Mouse (Mus musculus): ENCODE data around the gene Smad5.

The Smad5 gene

GRCm38 (mm10) chr13:56702469-56703221, at the start of gene Smad5:
Smad5 (plus strand) TSS chr13:56703010.
- DNase-seq (ENCODE audit: low spot score): peak; percentile 85

GRCm38 (mm10) chr13:56654176-56654575, 48.6 kb upstream of the Smad5 start:
- peak; percentile 2 for DNase-seq (ENCODE audit: low spot score)

- peak; percentile 85 for DNase-seq (ENCODE audit: low spot score)
Observed at GRCm38 (mm10) chr13:56657946-56658512, 44.8 kb upstream of the Smad5 start.

GRCm38 (mm10) chr13:56658931-56659330, 43.9 kb upstream of the Smad5 start:
- no peak for DNase-seq (ENCODE audit: low spot score)

GRCm38 (mm10) chr13:56661914-56662621, 40.7 kb upstream of the Smad5 start:
- no peak for DNase-seq (ENCODE audit: low spot score)

- no peak for DNase-seq (ENCODE audit: low spot score)
Observed at GRCm38 (mm10) chr13:56664256-56665170, 38.3 kb upstream of the Smad5 start.

- no peak for DNase-seq (ENCODE audit: low spot score)
Observed at GRCm38 (mm10) chr13:56671206-56671605, 31.6 kb upstream of the Smad5 start.

- no peak for DNase-seq (ENCODE audit: low spot score)
Observed at GRCm38 (mm10) chr13:56677731-56678130, 25.1 kb upstream of the Smad5 start.

GRCm38 (mm10) chr13:56678188-56678787, 24.5 kb upstream of the Smad5 start:
- peak; percentile 46 for DNase-seq (ENCODE audit: low spot score)

GRCm38 (mm10) chr13:56678826-56679504, 23.8 kb upstream of the Smad5 start:
- DNase-seq (ENCODE audit: low spot score): peak; percentile 16

GRCm38 (mm10) chr13:56681924-56682323, 20.9 kb upstream of the Smad5 start:
- DNase-seq (ENCODE audit: low spot score): no peak

- peak; percentile 64 for DNase-seq (ENCODE audit: low spot score)
Observed at GRCm38 (mm10) chr13:56682326-56682725, 20.5 kb upstream of the Smad5 start.

- no peak for DNase-seq (ENCODE audit: low spot score)
Observed at GRCm38 (mm10) chr13:56683306-56683705, 19.5 kb upstream of the Smad5 start.

GRCm38 (mm10) chr13:56692011-56692410, 10.8 kb upstream of the Smad5 start:
- DNase-seq (ENCODE audit: low spot score): peak; percentile 34

GRCm38 (mm10) chr13:56692644-56693043, 10.2 kb upstream of the Smad5 start:
- DNase-seq (ENCODE audit: low spot score): no peak

- DNase-seq (ENCODE audit: low spot score): no peak
Observed at GRCm38 (mm10) chr13:56695701-56696100, 7.1 kb upstream of the Smad5 start.

GRCm38 (mm10) chr13:56696699-56697098, 6.1 kb upstream of the Smad5 start:
- no peak for DNase-seq (ENCODE audit: low spot score)

- no peak for DNase-seq (ENCODE audit: low spot score)
Observed at GRCm38 (mm10) chr13:56697171-56697570, 5.6 kb upstream of the Smad5 start.

- no peak for DNase-seq (ENCODE audit: low spot score)
Observed at GRCm38 (mm10) chr13:56698391-56698790, 4.4 kb upstream of the Smad5 start.

- DNase-seq (ENCODE audit: low spot score): no peak
Observed at GRCm38 (mm10) chr13:56699370-56699769, 3.4 kb upstream of the Smad5 start.

GRCm38 (mm10) chr13:56700981-56701380, 1.8 kb upstream of the Smad5 start:
- no peak for DNase-seq (ENCODE audit: low spot score)

All from urinary bladder, postnatal 14 days (tissue).